Mouse (Mus musculus) frontal cortex, postnatal 36 days (tissue): Measurements from ENCODE around the gene Psmb7.

Experiments used
- DNase-seq, 2 experiments: peaks; one replicate each; pipeline ENCODE4 v3.0.0; 2022; ENCODE audit warnings: low spot score in 2 of 2

Gene Psmb7

DNA sequence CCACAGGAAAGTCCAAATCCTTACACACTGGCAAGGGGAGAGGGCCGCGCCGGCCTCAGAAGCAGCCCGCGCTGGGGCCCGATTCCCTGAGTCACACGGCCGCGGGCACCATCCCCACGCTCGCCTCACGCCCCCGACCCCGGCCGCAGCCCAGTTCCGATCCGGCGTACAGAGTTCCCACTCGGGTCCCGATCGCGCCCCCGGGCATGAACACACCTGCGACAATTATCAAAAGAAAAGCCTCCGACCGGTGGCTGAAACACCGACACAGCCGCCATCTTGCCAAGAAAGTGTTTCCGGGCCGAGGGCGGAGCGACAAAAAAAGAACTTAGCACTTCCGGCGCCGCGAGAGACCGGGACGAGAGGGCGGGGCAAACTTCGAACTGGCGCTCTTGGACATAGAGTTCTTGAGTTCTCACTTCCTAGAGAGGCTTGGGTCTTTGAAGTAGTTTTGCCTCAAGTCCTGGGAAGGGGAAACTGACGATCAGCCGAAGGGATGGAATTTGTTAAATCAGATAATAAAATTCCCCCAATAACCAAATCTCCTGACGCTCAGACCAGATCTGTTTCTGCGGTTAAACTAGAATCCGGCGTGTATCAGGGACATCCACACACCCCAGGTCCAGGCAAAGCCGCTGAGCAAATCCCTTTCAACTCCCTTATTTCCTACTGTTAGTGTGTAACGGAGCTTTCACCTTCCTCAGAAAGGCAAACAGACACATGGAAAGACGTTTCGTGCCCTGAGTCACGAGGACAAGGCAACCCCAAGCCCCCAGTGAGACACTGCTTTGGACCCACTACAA lies at the start of gene Psmb7:
Gene Psmb7 (minus strand): TSS at position 463 of the 803 bp plus-strand sequence.
- DNase-seq: peak; percentile 80 to 89

DNA sequence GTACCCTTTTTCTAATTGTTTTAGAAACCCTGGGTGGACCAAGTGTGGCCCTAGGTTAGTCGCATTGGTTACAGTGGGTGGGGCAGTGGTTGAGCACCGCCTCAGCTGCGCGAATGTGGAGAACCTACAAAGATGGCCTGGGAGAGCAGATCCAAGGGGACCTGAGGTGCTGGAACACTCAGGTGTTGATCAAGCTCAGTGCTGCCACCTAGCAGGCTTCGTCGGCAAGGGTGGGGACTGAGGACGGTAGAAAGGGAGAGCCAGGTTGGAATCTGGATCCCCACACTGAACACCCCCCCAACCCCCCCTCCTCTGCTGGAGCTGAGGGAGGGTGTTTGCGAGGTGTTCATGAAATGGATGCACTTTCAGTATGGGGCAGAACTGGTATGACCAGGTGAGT lies 47.7 kb upstream of the Psmb7 start:
- DNase-seq: no peak

DNA sequence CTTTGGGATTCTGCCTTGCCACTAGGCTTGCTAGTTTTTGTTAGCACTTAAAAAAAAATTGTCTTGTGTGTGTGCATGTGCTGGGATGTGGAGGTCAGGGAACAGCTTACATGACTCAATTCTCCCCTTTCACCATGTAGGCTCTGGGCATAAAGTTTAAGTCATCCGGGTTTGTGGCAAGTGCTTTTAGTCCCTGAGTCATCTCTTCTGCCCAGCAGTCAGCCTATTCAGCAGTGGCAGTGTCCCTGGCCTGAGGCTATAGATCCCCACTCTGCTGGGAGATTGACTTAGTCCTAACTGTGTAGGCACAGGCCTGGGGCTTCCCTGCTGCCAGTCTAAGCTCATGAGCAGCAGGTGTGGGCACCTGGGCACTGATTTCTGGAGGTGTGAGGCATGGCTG lies 46.0 kb upstream of the Psmb7 start:
- no peak for DNase-seq

DNA sequence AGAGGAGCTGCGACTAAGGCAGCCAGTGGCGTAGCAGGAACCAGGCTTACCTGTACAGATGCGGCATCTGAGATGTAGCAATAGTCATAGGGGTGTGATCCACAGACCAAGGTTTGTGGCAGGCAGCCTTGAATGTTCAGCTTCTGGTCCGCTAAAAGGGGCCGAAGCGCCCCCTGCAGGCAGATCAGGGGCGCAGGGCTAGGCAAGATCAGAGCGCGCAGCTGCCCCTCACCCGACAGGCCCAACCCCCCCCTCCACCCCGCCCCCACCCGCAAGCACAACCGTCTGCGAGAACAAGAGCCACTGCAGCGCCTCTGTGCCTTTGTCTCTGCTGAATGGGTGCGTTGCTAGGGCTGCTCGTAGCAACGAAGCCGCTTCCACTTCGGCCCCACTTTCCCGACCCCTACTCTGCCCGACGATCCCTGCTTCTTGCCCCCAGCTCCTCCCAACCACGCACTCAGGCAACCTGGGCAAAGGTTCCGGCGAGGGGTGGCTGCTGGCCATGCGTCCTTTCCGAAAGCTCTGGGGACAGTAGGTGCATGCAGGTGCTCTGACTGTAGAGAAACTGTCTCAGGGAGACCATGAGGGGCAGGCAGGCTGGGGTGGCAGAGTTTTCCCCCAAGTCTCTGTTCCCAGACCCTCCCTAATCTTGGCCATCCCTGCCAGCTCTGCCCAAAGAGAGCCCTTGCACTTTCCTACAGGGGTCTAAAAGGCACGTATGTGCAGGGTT lies 45.1 kb upstream of the Psmb7 start:
- peak in 1 of 2 experiments; percentile 35 for DNase-seq

DNA sequence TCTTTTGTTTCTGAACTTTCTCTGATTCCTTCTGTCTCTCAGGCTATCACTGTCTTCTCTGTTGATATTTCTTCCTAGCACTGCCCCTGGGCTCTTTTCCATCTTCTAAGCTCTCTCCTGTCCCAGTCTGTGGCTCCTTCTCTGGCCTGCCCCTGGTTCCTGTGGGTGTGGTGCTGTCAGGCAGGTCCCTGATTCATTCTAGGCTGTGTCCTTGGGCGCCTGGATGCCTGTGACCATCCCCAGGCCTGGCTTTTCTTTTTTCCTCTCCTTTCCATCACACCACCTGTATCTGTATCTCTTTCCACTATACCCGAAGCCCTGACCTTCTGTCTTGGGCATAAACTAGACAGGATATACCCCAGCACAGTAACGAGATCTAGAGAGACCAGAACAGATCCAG lies 41.9 kb upstream of the Psmb7 start:
- DNase-seq: no peak

DNA sequence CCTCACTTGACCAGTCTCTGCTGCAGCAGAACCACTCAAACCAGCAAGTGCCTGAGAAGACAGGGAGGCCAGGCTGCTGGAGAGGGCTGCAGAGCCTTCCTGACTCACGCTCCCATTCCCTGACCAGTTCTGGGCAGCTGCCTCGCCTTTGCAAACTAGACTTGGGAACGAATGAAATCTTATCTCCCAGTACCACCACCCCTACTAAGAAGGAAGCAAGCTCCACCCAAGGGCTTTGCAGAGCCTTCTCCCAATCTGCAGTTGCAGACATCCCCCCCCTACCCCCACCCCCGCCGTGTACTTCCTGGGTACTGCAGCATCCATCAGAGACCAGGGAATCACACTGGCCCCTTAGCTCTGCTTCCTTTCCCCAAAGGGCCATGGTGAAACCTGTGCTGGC lies 39.2 kb upstream of the Psmb7 start:
- no peak for DNase-seq

DNA sequence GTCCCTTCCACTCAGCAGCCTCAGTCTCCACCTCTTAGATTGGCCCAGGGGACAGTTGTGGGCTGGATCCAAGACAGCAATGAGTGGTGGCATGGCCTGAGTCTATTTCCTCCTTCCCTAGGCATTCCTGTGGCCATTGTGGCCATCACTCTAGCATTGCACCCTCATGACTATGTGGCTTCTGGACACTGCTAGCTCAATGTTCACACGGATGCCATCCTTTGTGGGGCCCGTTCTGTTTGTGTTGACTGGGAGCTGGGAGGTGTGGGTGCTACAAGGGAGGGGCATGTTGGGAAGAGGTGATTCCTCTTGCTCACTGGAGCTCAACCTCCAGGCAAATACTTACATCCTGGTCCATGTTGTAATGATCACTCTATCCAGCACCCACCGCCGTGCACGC lies 38.3 kb upstream of the Psmb7 start:
- no peak for DNase-seq

DNA sequence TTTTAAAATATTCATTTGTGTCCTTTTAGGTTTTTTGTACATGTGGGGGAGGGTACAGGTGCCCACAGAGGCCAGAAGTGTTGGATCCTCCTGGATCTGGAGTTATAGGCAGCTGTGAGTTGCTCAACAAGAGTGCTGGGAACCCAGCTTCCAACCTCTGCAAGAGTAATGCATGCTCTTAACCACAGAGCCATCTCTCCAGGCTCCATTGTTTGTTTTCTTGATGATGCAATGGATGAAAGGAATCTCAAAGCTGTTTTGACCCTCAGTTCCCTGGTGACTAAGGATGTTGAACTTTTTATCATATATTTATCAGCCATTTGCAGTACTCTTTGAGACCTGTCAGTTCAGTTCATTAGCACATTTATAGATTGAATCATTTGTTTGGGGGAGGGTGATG lies 35.1 kb upstream of the Psmb7 start:
- DNase-seq: no peak

DNA sequence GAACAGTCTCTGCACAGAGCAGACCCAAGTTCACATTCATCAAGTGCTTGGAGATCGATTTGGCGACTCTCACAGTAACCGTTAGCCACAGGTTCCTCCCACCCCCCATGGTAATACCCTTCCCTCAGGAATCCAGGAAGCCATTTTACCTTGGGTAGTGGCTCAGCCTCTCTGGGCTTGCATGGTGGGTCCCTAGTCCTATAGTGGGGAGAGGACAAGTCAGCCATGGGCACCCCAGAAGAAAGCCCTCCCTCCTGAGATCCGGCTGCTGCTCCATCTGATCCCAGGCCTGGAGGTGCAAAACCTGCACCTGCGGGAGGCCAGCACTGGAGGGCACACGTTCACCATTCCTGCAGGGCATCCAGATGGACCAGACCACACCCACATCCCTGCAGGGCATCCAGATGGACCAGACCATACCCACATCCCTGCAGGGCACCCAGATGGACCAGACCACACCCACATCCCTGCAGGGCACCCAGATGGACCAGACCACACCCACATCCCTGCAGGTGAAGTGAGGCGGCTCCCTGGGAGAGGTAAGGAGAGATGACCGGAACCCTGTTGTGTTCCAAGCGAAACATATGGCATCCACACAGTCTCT lies 31.6 kb upstream of the Psmb7 start:
- no peak for DNase-seq

DNA sequence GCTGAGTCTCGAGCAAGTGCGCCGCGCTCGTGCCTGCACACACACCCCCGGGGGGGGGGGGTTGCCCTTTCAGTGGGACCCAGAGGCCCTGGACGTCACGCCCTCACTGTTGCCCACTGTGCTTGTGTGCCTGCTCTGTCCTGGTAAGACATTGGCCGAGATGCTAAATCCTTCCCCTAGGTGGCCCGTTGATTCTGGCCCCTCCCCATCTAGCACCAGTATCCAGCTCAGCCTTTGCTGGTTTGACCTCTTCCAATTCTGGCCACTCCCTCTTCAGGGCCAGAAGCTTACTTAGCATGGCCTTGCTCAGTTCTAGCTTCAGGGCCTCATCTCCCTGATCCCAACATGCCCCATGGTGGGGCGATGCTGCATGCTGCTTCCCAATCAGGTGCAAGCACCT lies 28.6 kb upstream of the Psmb7 start:
- DNase-seq: no peak

DNA sequence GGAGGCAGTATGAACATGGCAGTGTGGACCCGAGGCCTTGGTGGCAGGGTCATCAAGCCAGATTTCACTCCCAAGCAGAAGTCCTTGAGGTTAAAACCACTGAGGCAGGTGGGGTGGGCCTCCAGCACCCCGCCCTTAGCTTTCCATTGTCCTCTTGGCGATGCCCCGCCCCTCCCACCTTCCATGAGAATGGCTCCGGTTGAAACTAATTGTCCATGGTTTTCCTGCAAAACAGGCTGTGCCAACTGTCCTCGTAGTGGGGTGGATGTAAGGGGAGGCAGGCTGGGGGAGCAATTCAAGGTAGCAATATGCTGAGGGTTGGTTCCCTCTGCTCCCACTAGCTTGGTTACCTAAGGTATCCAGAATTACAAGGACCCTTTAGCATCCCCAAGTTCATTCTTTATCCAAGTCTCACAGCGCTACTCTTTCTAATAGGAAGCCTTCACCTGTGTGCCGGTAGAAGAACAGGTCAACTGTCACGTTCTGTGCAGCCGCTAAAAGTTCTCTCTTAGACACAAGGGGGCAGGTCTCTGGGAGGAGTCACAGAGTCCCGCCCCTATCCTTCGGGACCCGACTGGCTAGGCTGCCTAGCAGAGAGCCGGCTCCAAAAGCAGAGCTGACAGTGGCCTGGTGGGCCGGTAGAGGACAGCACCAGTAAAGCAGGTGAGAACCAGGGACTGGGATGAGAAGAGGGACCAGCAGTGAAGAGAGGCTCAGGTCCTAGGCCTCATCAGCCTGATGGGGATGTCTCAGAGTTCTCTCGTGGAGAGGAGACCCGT lies 25.1 kb upstream of the Psmb7 start:
- DNase-seq: no peak

DNA sequence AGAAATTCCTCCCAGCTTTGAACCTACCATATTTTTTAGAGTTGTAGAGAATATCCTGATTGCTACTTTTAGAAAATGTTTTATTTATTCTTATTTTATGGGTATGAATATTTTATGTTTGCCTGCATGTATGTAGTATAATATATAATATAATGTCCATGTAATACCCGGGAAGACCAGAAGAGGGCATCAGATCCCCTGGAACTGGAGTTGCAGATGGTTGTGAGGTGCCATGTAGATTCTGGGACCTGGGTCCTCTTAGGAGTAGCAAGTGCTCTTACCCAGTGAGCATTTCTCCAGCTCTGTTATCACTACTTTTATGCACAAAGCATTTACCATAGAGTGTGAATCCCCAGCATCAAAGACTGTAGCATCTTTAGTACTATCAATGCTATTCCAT lies 17.5 kb upstream of the Psmb7 start:
- no peak for DNase-seq

DNA sequence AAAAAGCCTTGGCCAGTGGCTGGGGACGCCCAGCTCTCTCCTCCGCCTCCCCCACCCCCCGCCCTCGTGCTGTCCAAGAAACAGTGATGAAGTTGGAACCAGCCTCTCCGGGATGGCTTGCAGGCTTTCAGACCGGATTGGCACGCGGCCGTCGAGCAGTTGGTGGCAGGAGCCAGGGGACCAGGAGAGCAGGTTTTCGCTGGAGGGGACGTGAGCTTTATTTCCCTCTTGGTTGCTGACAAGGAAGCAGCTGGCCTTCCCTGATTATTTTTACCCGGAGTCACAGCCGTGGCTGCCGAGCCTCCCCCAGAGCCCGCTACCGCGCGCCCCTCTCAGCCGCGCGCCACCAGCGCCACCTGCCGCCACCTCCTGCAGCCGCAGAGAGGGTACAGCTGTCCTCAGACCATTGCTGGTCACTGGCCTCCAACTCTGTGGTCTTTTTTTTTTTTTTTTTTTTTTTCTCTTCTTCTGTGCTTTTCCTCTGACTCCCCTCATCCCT lies 14.5 kb upstream of the Psmb7 start:
- peak; percentile 68 to 76 for DNase-seq

DNA sequence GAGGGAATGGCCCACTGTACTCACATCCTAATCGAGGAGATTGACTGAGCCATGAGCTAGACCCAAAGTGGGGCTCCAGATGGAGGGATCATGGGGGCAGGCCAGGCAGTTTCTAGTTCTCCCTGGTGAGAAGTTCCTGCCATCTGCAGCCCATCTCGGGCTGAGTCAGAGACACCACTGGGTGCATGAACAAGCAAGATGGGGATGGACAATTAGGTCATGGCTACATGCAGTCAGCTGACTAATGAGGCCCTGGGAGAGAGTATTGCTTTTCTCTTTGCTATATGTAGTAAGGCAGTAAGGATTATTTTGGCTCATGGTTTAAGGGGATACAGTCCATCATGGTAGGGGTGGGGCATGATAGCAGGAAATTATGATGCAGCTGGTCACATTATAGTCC lies 9.8 kb upstream of the Psmb7 start:
- DNase-seq: no peak

DNA sequence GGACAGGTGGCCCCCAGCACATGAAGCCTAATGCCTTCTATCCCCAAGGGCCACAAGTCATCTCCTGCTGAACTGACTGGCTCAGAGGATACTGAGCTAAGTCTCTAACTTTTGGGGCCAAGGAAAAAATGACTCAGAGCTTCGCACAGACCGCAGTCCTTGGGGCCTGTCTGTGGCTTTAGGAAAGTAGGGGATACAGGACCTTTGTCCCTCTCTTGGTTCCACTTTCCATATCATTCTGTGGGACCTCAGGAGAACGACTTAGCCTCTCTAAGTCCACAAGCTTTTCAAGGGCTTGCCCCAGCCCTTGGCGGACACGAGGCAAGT lies 9.4 kb upstream of the Psmb7 start:
- DNase-seq: no peak

DNA sequence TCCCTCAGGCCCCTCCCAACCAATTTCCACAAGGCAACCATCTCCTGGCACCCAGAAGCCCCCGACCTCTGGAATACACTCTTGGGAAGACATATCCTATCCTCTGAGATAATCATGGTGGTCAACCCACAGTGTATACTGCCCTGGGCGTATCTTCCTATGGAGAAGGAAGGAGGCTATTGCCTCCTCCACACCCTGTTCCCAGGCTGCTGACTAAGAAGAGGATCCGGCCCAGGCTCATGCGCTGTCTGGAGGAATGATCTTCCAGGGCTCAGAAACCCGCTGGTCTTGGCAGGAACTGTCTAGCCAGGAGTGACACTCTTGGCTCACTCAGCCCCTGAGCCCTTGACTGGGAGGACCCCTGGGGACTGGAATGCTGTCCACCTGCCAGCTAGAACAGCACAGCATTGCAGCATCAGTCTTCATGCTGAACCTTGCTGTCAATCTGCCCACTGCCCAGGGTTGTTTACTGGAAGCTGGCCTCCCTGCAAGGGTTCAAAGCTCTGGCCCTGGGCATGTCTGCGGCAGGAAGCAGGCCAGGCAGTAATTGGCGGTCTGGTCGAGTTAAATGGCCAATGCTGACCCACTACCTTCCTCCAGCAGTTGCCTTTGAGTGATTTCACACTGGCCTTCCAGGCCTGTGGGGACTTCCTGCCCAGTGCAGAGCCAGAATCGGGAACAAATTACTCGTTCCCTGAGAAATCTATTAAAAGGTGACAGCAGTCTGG lies 8.8 kb upstream of the Psmb7 start:
- DNase-seq: no peak

DNA sequence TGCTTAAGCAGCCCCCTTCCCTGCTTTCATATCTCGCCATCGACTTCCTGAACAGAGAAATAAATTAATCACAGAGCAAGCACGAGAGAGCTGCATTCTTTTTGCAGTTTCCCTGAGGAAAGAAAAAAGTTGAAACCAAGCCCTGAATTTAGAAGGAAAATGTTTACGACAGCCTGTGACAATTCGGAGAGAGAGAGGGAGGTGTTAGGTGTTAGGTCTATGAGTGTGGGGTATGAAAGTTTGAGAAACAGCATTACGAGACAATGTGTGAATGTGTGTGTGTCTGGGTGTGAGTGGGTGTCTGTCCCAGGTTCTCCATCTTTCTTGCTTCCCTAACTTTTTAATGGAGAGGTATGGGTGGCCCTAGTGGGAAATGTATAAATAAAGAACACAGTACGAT lies 8.2 kb upstream of the Psmb7 start:
- no peak for DNase-seq

DNA sequence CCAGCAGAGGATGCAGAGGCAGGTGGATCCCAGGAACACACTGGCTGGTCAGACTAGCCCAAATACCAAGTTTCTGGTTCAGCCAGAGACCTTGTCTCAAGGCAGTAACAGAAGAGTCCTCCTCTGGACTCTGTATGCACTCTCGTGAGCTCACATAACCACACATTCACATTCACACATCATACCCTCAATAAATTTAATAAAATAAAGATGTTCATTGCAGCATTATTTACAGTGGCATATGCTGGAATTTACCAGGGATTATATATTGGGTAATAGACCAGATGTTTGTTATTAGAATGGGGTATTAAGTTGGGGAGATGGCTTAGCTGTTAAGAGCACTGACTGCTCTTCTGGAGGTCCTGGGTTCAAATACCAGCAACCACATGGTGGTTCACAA lies 6.5 kb upstream of the Psmb7 start:
- DNase-seq: no peak

DNA sequence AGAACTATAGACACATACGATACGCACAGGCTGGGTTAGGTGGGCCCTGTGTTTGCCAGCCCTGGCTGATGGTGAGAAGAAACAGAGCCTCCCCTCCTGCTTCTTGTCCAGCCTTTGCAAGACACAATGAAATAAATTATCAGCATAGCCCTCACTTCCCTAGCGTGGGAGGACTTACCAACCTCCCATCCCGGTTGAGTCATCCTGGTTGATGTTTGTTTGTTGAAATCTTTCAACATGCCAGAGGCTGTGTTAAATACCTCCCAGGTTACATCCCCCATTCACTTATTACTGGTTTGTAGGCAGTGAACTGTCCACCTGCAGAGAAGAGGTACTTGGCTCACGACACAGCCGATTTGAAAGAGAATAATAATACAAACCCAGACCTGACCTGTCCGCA lies 3.8 kb upstream of the Psmb7 start:
- no peak for DNase-seq

DNA sequence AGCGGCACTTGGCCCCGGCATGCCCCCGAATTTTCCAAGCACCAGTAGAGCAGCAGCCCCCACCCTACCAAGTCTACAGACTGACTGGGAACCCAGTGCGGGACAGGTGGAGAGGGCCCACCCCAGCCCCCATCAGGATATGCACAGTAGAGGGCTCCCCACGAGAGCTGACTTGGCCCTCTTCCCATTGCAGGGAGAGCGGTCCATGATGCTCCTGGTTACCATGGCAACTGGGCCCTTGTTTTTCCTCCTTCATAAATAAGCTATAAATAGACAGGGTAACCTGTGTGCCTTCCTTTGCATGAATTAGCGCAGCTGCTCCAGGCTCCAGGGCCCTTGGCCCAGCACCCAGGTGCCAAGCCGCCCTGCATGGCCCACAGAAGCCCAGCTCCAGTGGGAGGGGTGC lies 3.3 kb upstream of the Psmb7 start:
- peak; percentile 16 to 34 for DNase-seq

DNA sequence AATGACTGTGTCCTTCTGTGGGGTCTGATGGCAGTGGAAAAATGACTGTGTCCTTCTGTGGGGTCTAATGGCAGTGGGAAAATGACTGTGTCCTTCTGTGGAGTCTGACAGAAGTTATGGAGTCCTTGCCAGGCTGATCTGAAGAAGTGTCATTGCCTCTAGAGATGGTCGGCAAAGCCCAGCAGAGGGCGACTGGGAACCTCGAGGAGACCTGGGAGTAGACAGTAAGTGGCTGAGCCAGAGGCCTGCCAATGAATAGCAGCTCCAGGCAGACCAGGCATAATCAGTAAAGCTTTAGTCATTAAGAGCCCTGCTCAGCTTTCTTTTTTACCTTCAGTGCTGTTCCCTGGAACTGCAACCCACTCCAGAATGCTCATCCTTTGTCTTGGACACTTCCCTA lies 2.0 kb upstream of the Psmb7 start:
- DNase-seq: peak; percentile 51 to 78

DNA sequence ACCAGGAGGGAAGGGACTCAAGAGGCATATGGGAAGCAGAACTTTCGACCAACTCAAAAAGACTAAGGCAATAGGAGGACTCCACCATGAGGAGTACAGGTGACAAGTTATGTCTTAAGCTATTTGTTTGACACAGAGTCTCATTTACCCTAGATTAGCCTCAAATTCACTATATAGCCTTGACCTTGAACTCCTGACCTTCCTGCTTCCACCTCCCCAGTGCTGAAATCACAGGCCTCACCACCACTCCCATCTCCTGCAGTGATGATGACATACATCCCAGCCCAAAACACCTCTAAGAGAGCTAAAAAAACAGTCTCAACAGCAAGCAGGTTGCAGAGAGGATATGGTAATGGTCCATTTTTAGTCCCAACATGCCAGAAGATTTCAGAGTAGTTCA lies 2.1 kb downstream of the Psmb7 start:
- no peak for DNase-seq
